9 mouse cellular contexts compared by ENCODE assay signal in genomic region chr12:109400936-109401586, GRCm38 (mm10). TPM values are rescaled to one million over a fixed set of nuclear protein-coding genes. Genes with fewer than 3 reads are reported as not detected.
DNase-seq lines count a peak whose midpoint lies in the region; ATAC-seq and TF ChIP-seq lines count a peak whose summit lies in the region.
"Had no signal": no experiment of that assay in that cellular context is flagged by ENCODE, and none has a peak within 500 bp of the region (broad histone marks: within the 10 kb centered on the region; RNA-seq: fewer than 3 reads in every experiment).

No protein-coding gene starts in this region.

- DNase-seq in gastrocnemius, adult 2 months: peak; percentile 45
- no peak for DNase-seq in gastrocnemius, adult 18-20 months (ENCODE audit: low spot score)
- peak; percentile 51 for DNase-seq in midbrain, embryonic 10.5 days (ENCODE audit: low spot score)
- DNase-seq in embryonic facial prominence, embryonic 14.5 days (ENCODE audit: low spot score): peak; percentile 66
- DNase-seq in lung, postnatal 36 days: peak; percentile 17
- no peak for DNase-seq in urinary bladder, postnatal 10 days (ENCODE audit: low spot score)
- no peak for DNase-seq in spleen, postnatal 4 days (ENCODE audit: low spot score in 2 of 2)

- no peak overlapping the region for H3K4me2 ChIP-seq in midbrain, embryonic 16.5 days (ENCODE audit: low read length)
- H3K4me2 ChIP-seq in embryonic facial prominence, embryonic 14.5 days (ENCODE audit: low read depth, low read length): no peak overlapping the region

- ATAC-seq in midbrain, embryonic 16.5 days: no peak
- no peak for ATAC-seq in embryonic facial prominence, embryonic 14.5 days (ENCODE audit: low read depth)
- ATAC-seq: Patski had no signal

- TF ChIP-seq CTCF in gastrocnemius, adult 2 months (IDR thresholded peaks at IDR 0.05): peak; percentile 67

- H3K9me3 ChIP-seq in midbrain, embryonic 10.5 days (replicated peaks): no peaks in the 10 kb centered on the region
- no peaks in the 10 kb centered on the region for H3K9me3 ChIP-seq in midbrain, embryonic 16.5 days (replicated peaks; ENCODE audit: control insufficient read depth, low read length, poor library complexity, severe bottlenecking)
- H3K9me3 ChIP-seq in embryonic facial prominence, embryonic 14.5 days (ENCODE audit: control insufficient read depth, low read length): no peaks in the 10 kb centered on the region

- peaks cover 31% of the 10 kb centered on the region for H3K27me3 ChIP-seq in midbrain, embryonic 10.5 days (ENCODE audit: low read depth, poor library complexity, severe bottlenecking)
- H3K27me3 ChIP-seq in midbrain, embryonic 16.5 days (ENCODE audit: control insufficient read depth, insufficient read depth, low read depth, low read length): no peaks in the 10 kb centered on the region
- H3K27me3 ChIP-seq in embryonic facial prominence, embryonic 14.5 days (replicated peaks; ENCODE audit: control insufficient read depth, insufficient read depth, low read length): no peaks in the 10 kb centered on the region
- H3K27me3 ChIP-seq: Patski had no signal

- no peak overlapping the region for H3K27ac ChIP-seq in gastrocnemius, adult 2 months
- no peak overlapping the region for H3K27ac ChIP-seq in midbrain, embryonic 10.5 days (replicated peaks)
- H3K27ac ChIP-seq in midbrain, embryonic 16.5 days (ENCODE audit: low read length): no peak overlapping the region
- H3K27ac ChIP-seq in embryonic facial prominence, embryonic 14.5 days (replicated peaks; ENCODE audit: low read depth, low read length): peak overlapping the region; percentile 82

- peaks cover 63% of the 10 kb centered on the region for H3K4me1 ChIP-seq in midbrain, embryonic 10.5 days
- H3K4me1 ChIP-seq in midbrain, embryonic 16.5 days (ENCODE audit: control insufficient read depth, insufficient read depth, low read length): peaks cover 4% of the 10 kb centered on the region; the same call in 1 of the 2 replicates
- H3K4me1 ChIP-seq in embryonic facial prominence, embryonic 14.5 days (ENCODE audit: control insufficient read depth, insufficient read depth, low read length): peaks cover 53% of the 10 kb centered on the region

- H3K4me3 ChIP-seq in gastrocnemius, adult 2 months: no peak overlapping the region
- H3K4me3 ChIP-seq in midbrain, embryonic 10.5 days: no peak overlapping the region
- no peak overlapping the region for H3K4me3 ChIP-seq in midbrain, embryonic 16.5 days (ENCODE audit: low read depth, low read length)
- no peak overlapping the region for H3K4me3 ChIP-seq in embryonic facial prominence, embryonic 14.5 days (ENCODE audit: low read depth, low read length)

- WGBS in midbrain, embryonic 10.5 days: 57% methylated on average over 15 of the region's 15 CpGs
- WGBS in midbrain, embryonic 16.5 days: 52% methylated on average over 15 of the region's 15 CpGs
- WGBS in embryonic facial prominence, embryonic 14.5 days: 42% methylated on average over 15 of the region's 15 CpGs

- no peak overlapping the region for H3K9ac ChIP-seq in midbrain, embryonic 16.5 days (ENCODE audit: low read depth, low read length)
- no peak overlapping the region for H3K9ac ChIP-seq in embryonic facial prominence, embryonic 14.5 days (ENCODE audit: low read depth, low read length)

- H3K36me3 ChIP-seq in midbrain, embryonic 10.5 days: no peaks in the 10 kb centered on the region
- no peaks in the 10 kb centered on the region for H3K36me3 ChIP-seq in midbrain, embryonic 16.5 days (ENCODE audit: control insufficient read depth, insufficient read depth, low read length)
- no peaks in the 10 kb centered on the region for H3K36me3 ChIP-seq in embryonic facial prominence, embryonic 14.5 days (ENCODE audit: control insufficient read depth, insufficient read depth, low read length)

- intact Hi-C loops in gastrocnemius, adult 2 months (cut with DNase I): no loop called here

RNA-seq across cellular contexts. Expression of gene Dlk1, which starts 51.6 kb away (rescaled TPM):
- total RNA-seq in gastrocnemius, adult 2 months (2021): 1 to 10 TPM in 1 of 2 experiments, under 1 TPM in 1; 0.45 to 1.7 TPM
- 1 to 10 TPM in 1 of 2 experiments, under 1 TPM in 1; 0.69 to 1.1 TPM for total RNA-seq in gastrocnemius, adult 18-20 months (2021)
- 107 and 118 TPM in 2 replicates for polyA plus RNA-seq in midbrain, embryonic 10.5 days (2016; fragmentation: Nextera tagmentation; extraction: Ambion mirVana)
- polyA plus RNA-seq in midbrain, embryonic 16.5 days (2015; fragmentation: Nextera tagmentation; extraction: Ambion mirVana): 50.4 and 66.0 TPM in 2 replicates
- polyA plus RNA-seq in embryonic facial prominence, embryonic 14.5 days (2014; fragmentation: Nextera tagmentation; extraction: Ambion mirVana): 918 and 968 TPM in 2 replicates
- polyA plus RNA-seq: Patski had no signal

Comparison
In these comparisons a context has a peak if more than half of its experiments do, and no peak if none do; other contexts are left out.
1. DNase-seq: peak in gastrocnemius, adult 2 months (single experiment), midbrain, embryonic 10.5 days (single experiment), embryonic facial prominence, embryonic 14.5 days (single experiment) and lung, postnatal 36 days (single experiment); none in gastrocnemius, adult 18-20 months (single experiment), urinary bladder, postnatal 10 days (single experiment) and spleen, postnatal 4 days (0 of 2).